Mouse (Mus musculus): Measurements from ENCODE around the gene Lonrf2. TPM values are rescaled to one million over a fixed set of nuclear protein-coding genes. Genes with fewer than 3 reads are reported as not detected.

The Lonrf2 gene
- polyA plus RNA-seq, 1 experiment from 2014 or later: 5.2 TPM

DNA sequence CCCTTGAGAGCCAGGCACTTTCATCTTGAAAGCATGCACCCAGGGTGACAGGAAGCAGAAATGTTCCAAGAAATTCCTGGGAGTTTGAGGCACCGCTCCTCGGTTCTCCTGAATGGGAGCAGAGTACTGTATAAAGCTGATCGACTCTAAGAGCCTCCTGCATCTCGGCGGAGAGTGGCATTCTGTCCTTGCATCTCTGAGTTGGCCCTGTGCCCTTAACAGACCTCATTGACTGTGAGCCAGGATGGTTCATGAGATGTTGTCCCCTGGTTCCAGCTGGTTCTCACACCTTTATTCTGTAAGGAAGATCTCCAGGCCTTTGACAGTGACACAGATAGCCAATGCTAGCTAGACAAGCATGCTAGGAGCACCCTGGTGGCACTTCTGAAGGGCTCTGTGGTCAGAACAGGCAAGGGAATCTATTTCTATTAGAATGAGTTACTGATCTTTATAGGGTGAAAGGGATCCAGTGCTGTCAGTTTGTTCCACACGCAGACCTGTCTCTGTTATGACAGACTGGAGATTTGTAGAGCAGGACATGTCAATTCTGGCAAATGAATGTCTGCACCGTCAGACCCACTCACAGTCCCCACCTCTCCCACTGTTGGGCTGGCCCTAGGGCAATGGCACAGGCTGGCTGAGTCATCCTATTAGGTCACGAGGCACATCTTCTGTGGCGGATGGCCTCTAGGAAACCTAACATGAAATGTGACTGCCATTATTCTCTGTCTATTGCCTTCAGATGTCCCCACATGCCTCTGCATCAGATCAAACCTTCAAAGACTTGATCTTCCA, 45.3 kb downstream of the Lonrf2 start:
- H3K36me3 ChIP-seq: 0 out of 2 replicates have a peak, but pooled peaks cover 3% of the 10 kb centered on the region
- 87% methylated on average over 9 of the region's 9 CpGs for WGBS
- peaks cover 14% of the 10 kb centered on the region; the same call in 1 of the 2 replicates for H3K4me1 ChIP-seq
- H3K27me3 ChIP-seq: no peaks in the 10 kb centered on the region
- 0 out of 2 replicates have a peak overlapping the region, but pooled peaks have one; percentile 54 for H3K27ac ChIP-seq (replicated peaks)
- no peaks in the 10 kb centered on the region for H3K9me3 ChIP-seq
- no peak overlapping the region for H3K9ac ChIP-seq (replicated peaks)
- ATAC-seq (ENCODE audit: low FRiP score, low read depth): no peak
- no peak overlapping the region for H3K4me2 ChIP-seq (replicated peaks)
- H3K4me3 ChIP-seq: no peak overlapping the region

DNA sequence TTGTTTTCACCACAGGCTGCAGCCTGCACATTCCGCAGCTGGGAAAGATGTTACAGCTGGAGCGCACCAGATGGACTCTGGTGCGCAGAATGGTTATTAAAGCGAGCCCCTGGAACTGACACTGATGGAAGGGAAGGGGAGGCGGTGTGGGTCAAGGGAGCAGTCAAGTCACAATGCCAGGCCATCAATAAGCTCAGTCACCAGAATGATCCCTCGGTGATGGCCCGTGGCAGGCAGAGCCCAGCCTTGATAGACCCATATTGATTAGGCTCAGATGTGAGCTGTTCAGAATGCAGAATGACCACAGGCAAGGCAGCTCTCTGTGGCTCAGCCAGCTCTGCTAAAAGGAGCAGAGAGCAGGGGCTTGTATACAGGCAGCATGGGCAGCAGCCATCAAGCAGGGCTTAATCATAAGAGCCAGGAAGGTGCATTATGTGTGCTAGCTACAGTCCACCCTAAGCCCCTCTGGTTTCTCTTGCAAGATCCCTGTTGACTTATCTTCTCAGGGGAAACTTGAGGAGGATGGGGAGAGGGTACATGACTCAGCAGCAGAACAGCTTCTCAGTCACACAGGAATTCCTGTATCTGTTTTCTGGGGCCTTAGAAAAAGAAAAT, 46.4 kb downstream of the Lonrf2 start:
- Histone ChIP-seq H3K4me2 (replicated peaks) (no peak overlapping the region), H3K36me3 (0 out of 2 replicates have a peak, but pooled peaks cover 3% of the 10 kb centered on the region), H3K4me3 (no peak overlapping the region), H3K9me3 (no peaks in the 10 kb centered on the region), H3K27me3 (no peaks in the 10 kb centered on the region), H3K27ac (replicated peaks) (peak overlapping the region; percentile 54), H3K4me1 (peaks cover 12% of the 10 kb centered on the region), H3K9ac (replicated peaks) (no peak overlapping the region)
- WGBS: 56% methylated on average over 7 of the region's 7 CpGs
- no peak for ATAC-seq (ENCODE audit: low FRiP score, low read depth)

DNA sequence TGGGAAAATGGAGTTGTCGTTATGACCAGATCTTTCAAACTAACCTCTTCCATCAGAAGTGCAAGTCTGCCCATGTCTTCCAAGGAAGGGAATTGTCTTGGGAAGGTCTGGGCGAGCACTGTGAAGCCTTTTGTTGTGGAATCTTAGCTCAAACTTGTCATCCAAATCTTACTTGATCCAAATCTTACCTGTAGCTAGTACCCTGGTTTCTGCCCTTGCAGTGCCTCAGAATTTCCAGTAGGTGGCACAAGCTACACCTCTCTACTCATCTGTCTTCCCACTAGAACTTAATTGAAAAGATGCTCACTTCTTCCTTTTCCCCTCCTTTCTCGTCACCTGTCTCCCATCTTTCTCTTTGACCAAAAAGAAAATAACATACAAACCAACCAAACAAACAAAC, 47.6 kb downstream of the Lonrf2 start:
- Histone ChIP-seq H3K27ac (replicated peaks) (no peak overlapping the region), H3K36me3 (0 out of 2 replicates have a peak, but pooled peaks cover 3% of the 10 kb centered on the region), H3K4me3 (no peak overlapping the region), H3K4me1 (peaks cover 8% of the 10 kb centered on the region), H3K4me2 (replicated peaks) (no peak overlapping the region), H3K9ac (replicated peaks) (no peak overlapping the region), H3K27me3 (no peaks in the 10 kb centered on the region), H3K9me3 (no peaks in the 10 kb centered on the region)
- 75% methylated on average over 3 of the region's 3 CpGs for WGBS
- ATAC-seq (ENCODE audit: low FRiP score, low read depth): no peak

DNA sequence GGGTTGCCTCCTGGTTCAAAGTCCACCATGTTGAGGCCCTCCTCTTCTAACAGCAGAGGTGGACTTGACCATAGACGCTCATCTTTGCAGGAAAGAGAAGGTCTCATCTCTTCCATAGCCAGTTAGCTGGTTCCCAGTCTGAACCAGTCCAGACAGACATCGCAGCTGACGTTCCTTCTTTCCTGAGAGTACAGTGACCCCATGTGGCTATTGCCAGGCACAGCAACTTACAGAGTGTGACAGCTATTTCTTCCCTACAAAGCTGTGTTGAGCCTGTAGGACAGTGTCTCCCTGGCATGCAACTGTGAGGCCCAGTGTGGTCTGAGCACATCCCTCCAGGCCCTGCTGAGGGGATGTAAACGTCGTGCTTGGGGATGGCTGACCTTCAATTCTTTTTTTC, 49.1 kb downstream of the Lonrf2 start:
- ATAC-seq (ENCODE audit: low FRiP score, low read depth): no peak
- no peaks in the 10 kb centered on the region for H3K36me3 ChIP-seq
- no peaks in the 10 kb centered on the region for H3K9me3 ChIP-seq
- H3K27ac ChIP-seq (replicated peaks): no peak overlapping the region
- H3K9ac ChIP-seq (replicated peaks): no peak overlapping the region
- H3K27me3 ChIP-seq: no peaks in the 10 kb centered on the region
- H3K4me3 ChIP-seq: no peak overlapping the region
- H3K4me2 ChIP-seq (replicated peaks): no peak overlapping the region
- WGBS: 5% methylated on average over 5 of the region's 5 CpGs
- peaks cover 8% of the 10 kb centered on the region for H3K4me1 ChIP-seq

DNA sequence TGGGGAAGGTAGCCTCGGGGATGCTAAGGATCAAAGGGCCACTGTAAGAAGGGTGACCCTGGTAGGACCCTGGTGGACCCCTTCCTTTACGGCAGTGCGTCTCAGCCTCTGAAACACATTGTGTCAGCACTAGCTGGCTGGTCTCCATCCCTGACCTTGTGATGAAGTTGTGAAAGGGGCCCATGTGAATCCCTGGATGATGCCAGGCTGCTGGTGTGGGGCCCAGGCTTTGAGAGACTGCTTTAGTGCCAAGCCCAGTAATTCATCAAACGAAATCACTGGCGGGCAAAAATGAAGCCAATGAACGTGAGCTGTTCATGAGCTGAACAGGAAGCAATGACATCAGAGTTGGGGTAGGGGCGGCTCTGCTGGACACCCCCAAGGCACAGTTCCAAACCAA, 50.2 kb downstream of the Lonrf2 start:
- H3K4me2 ChIP-seq (replicated peaks): no peak overlapping the region
- H3K9me3 ChIP-seq: no peaks in the 10 kb centered on the region
- H3K27ac ChIP-seq (replicated peaks): no peak overlapping the region
- H3K4me1 ChIP-seq: peaks cover 8% of the 10 kb centered on the region
- no peaks in the 10 kb centered on the region for H3K36me3 ChIP-seq
- H3K9ac ChIP-seq (replicated peaks): no peak overlapping the region
- H3K27me3 ChIP-seq: no peaks in the 10 kb centered on the region
- 81% methylated on average over 7 of the region's 7 CpGs for WGBS
- H3K4me3 ChIP-seq: no peak overlapping the region
- ATAC-seq (ENCODE audit: low FRiP score, low read depth): no peak

DNA sequence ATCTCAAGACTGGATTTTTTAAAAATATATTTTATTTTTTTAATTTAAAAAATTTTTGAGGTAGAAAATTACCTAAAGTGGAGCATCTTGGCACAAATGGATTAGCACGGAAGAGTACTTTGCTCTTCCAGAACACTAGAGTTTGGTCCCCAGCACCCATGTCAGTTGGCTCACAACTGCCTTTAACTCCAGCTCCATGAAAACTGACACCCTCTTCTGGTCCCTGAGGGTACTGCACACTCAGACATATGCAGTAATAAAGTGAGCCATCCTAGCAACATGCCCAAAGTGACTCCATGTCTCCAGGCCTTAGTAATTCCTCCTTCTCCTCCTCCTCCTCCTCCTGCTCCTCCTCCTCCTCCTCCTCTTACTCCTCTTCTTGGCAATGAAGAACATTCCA, 58.2 kb downstream of the Lonrf2 start:
- no peaks in the 10 kb centered on the region for H3K9me3 ChIP-seq
- H3K4me3 ChIP-seq: no peak overlapping the region
- 90% methylated on average over 1 of the region's 1 CpGs for WGBS
- ATAC-seq (ENCODE audit: low FRiP score, low read depth): no peak
- H3K4me1 ChIP-seq: no peaks in the 10 kb centered on the region
- H3K9ac ChIP-seq (replicated peaks): no peak overlapping the region
- no peaks in the 10 kb centered on the region for H3K36me3 ChIP-seq
- no peaks in the 10 kb centered on the region for H3K27me3 ChIP-seq
- no peak overlapping the region for H3K27ac ChIP-seq (replicated peaks)
- H3K4me2 ChIP-seq (replicated peaks): no peak overlapping the region

DNA sequence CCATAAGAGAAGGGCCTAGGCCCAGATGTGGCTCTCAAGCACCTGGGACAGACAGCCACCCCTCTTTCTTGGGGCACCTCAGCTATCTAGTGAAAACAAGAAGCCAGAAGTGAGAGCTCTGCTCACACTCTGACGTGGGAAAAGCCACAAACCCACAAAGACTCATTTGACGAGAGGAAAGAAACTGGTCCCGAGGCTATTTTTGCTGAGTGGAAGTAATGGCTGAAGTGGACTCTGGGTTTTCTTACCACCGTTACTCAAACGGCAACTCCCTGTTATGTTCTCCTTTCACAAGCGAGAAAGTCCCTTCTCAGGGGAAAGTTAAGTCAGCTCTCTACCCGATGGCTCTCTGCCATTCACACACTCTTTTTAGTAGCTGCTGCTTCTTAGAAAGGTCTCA, 59.0 kb downstream of the Lonrf2 start:
- Histone ChIP-seq H3K9ac (replicated peaks) (no peak overlapping the region), H3K4me2 (replicated peaks) (no peak overlapping the region), H3K27me3 (no peaks in the 10 kb centered on the region), H3K36me3 (no peaks in the 10 kb centered on the region), H3K4me1 (no peaks in the 10 kb centered on the region), H3K27ac (replicated peaks) (no peak overlapping the region), H3K9me3 (no peaks in the 10 kb centered on the region), H3K4me3 (no peak overlapping the region)
- ATAC-seq (ENCODE audit: low FRiP score, low read depth): no peak
- 85% methylated on average over 7 of the region's 7 CpGs for WGBS

DNA sequence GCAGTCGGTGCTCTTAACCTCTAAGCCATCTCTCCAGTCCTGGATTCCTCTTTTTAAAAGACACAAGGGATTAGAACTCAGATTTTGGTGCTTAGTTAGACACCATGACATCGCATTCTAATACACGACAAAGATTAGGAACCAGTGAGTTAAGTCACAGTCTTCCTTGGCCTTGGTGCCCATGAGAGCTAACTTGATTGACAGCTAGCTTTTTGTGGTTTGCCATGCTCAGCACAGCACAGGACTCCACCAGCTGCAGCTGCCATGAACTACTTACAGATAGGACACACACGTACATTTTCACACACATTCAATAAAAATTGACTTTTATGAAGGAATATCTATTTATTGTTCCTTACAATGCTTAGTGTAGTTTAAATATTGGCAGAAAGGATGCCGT, 60.8 kb downstream of the Lonrf2 start:
- H3K9ac ChIP-seq (replicated peaks): no peak overlapping the region
- no peaks in the 10 kb centered on the region for H3K36me3 ChIP-seq
- WGBS: 87% methylated on average over 5 of the region's 5 CpGs
- no peaks in the 10 kb centered on the region for H3K9me3 ChIP-seq
- H3K4me1 ChIP-seq: no peaks in the 10 kb centered on the region
- no peaks in the 10 kb centered on the region for H3K27me3 ChIP-seq
- H3K27ac ChIP-seq (replicated peaks): no peak overlapping the region
- no peak for ATAC-seq (ENCODE audit: low FRiP score, low read depth)
- H3K4me2 ChIP-seq (replicated peaks): no peak overlapping the region
- no peak overlapping the region for H3K4me3 ChIP-seq

DNA sequence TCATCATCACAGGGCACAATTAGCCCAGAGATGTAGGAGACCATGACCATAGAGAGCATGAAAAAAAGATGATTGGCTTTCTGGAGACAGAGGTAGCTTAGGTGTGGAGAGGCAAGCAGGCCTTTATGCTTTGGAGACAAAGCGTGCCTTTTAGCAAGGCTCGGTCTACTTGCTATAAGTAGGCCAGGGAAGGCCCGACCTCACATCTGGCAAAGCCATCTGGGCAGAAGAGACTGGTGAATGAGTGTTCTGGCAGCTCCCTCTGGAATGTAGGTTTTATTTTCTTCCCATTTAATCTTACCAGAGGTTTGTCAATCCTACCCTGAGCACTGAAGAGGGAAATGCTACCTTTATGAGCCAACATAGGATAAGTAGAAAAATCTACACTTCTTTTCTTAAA, 65.8 kb downstream of the Lonrf2 start:
- no peak overlapping the region for H3K9ac ChIP-seq (replicated peaks)
- peaks cover 16% of the 10 kb centered on the region for H3K4me1 ChIP-seq
- no peak overlapping the region for H3K4me2 ChIP-seq (replicated peaks)
- H3K27ac ChIP-seq (replicated peaks): no peak overlapping the region
- no peak overlapping the region for H3K4me3 ChIP-seq
- 84% methylated on average over 3 of the region's 3 CpGs for WGBS
- H3K27me3 ChIP-seq: peaks cover 5% of the 10 kb centered on the region
- no peaks in the 10 kb centered on the region for H3K9me3 ChIP-seq
- no peak for ATAC-seq (ENCODE audit: low FRiP score, low read depth)
- H3K36me3 ChIP-seq: no peaks in the 10 kb centered on the region

DNA sequence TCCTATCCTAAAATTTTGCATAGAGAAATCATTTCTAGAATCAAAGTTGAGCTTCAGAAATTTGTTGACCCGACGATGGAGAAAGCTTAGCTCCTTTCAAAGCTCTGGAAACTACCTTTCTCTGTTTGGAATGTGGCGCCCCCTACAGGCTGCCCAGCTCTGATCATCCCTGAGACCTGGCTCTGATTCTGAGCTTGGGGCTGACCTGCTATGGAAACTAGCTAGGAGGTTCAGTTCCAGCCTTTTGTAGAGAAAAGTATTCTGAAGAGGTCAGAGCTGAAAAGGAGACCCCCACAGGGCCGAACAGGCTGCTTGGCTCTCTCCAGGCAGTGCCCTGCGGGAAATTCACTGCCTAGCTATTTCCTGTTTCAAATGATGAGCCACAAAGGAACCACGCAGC, 66.6 kb downstream of the Lonrf2 start:
- Histone ChIP-seq H3K4me3 (no peak overlapping the region), H3K4me1 (peaks cover 16% of the 10 kb centered on the region), H3K36me3 (no peaks in the 10 kb centered on the region), H3K4me2 (replicated peaks) (no peak overlapping the region), H3K9ac (replicated peaks) (no peak overlapping the region), H3K27me3 (peaks cover 5% of the 10 kb centered on the region), H3K27ac (replicated peaks) (no peak overlapping the region), H3K9me3 (no peaks in the 10 kb centered on the region)
- 19% methylated on average over 6 of the region's 6 CpGs for WGBS
- ATAC-seq (ENCODE audit: low FRiP score, low read depth): no peak

DNA sequence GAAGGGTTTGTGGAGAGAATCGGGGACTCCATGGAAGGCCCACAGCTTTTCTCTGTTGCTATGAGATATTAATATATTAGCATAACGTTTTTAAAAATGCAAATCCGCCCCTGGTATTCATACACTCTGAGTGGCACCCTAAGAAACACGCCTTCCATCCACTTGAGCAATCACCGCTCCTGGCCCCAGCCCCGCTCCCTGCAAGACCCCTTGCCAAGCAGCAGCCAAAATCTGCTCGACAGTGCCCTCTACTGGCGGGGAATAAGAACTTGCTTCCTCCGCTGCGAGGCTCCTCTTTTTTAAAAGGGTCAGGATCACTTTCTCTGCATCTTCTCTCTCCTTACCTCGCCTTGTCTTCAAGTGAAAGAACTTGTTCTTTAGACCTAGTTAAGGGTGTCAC, 68.7 kb downstream of the Lonrf2 start:
- 10% methylated on average over 11 of the region's 11 CpGs for WGBS
- Histone ChIP-seq H3K9me3 (no peaks in the 10 kb centered on the region), H3K4me2 (replicated peaks) (no peak overlapping the region), H3K4me1 (peaks cover 22% of the 10 kb centered on the region), H3K9ac (replicated peaks) (no peak overlapping the region), H3K27me3 (peaks cover 5% of the 10 kb centered on the region), H3K36me3 (no peaks in the 10 kb centered on the region), H3K27ac (replicated peaks) (no peak overlapping the region), H3K4me3 (no peak overlapping the region)
- ATAC-seq (ENCODE audit: low FRiP score, low read depth): peak; percentile 77

DNA sequence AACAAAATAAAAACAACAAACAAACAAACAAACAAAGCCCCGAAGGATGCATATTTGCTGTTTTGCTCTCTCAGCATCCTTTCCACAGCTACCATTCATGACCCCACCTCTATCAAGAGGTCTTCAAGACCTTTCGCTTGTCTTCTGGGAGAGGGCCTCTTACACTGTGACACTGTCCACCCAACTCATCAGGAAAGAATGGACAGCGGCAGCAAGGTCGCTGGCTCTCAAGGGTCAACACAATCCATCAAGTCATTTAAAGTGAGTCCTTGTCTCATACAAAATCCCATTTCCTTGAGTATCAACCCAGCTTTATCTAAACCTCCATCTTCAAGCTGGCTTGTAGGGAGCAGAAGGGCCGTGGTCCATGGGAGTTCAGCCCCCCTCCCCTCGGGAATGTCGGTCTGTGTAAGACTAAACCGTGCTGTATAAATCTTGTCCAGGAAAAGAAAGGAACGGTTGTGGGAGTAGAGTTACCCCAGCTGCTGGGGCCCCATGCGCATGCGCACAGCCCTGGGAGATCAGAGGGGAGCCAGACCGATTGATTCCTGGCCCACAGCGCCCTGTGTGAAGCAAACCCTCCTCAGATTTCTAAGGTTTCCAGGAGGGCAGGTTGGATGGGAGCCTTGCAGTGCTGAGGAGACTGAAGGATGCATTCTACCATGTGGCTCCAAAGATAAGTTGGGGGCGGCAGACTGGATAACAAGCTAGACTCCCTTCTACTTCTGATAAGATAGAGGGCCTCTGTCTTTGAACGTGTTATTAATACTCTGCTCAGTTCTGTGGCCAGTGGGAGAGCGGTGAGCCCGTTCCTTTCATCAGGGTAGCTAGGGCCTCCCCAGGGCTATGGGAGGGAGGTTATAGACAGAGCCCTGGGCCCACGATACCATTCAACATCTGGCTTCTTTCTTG, 69.6 kb downstream of the Lonrf2 start:
- peaks cover 5% of the 10 kb centered on the region for H3K27me3 ChIP-seq
- no peak overlapping the region for H3K4me3 ChIP-seq
- no peaks in the 10 kb centered on the region for H3K36me3 ChIP-seq
- H3K4me2 ChIP-seq (replicated peaks): peak overlapping the region; percentile 30
- H3K4me1 ChIP-seq: peaks cover 22% of the 10 kb centered on the region
- ATAC-seq (ENCODE audit: low FRiP score, low read depth): peak; percentile 77
- peak overlapping the region; percentile 70 for H3K27ac ChIP-seq (replicated peaks)
- WGBS: 27% methylated on average over 18 of the region's 18 CpGs
- H3K9me3 ChIP-seq: no peaks in the 10 kb centered on the region
- no peak overlapping the region for H3K9ac ChIP-seq (replicated peaks)
